Mouse (Mus musculus) ES-E14 (cell line): ENCODE data around the gene Slc39a11. TPM values are rescaled to one million over a fixed set of nuclear protein-coding genes. Genes with fewer than 3 reads are reported as not detected.

Source experiments
- DNase-seq: peaks from one replicate; pipeline ENCODE4 v3.0.0-alpha.2; 2013; ENCODE audit warnings: low read depth, low spot score
- H3K27ac ChIP-seq: 2 replicates; pipeline ENCODE4 v1.5.1; 2012; ENCODE audit warnings: low read depth, mild to moderate bottlenecking, low read length, moderate library complexity, mixed read lengths; ENCODE audit not compliant: poor library complexity, insufficient read depth, severe bottlenecking
- H3K36me3 ChIP-seq: 2 replicates; pipeline ENCODE4 v1.6.1; 2012; ENCODE audit warnings: mild to moderate bottlenecking, low read length, moderate library complexity, mixed read lengths; ENCODE audit not compliant: control insufficient read depth, poor library complexity, insufficient read depth, severe bottlenecking
- H3K4me1 ChIP-seq, 2 experiments: fragments of 150-350 bp in 1 of 2; sonication (generic) in 1 of 2; 2 replicates each; pipeline ENCODE4 v1.6.1; 2012; ENCODE audit warnings: low read length in 2 of 2, mild to moderate bottlenecking in 1 of 2, mixed read lengths in 1 of 2; ENCODE audit not compliant: control insufficient read depth in 2 of 2, insufficient read depth in 2 of 2, poor library complexity in 1 of 2
- H3K4me3 ChIP-seq, 2 experiments: fragments of 150-350 bp in 1 of 2; sonication (generic) in 1 of 2; 2 replicates each; pipeline ENCODE4 v1.5.1; 2012; ENCODE audit warnings: low read length in 2 of 2, low read depth in 1 of 2, mild to moderate bottlenecking in 1 of 2, mixed read lengths in 1 of 2; ENCODE audit not compliant: insufficient read depth in 1 of 2, poor library complexity in 1 of 2, severe bottlenecking in 1 of 2
- H3K9ac ChIP-seq: 2 replicates; pipeline ENCODE4 v1.6.1; 2012; ENCODE audit warnings: low read depth, mild to moderate bottlenecking, low read length, mixed read lengths; ENCODE audit not compliant: poor library complexity, insufficient read depth, severe bottlenecking
- H3K9me3 ChIP-seq: fragments of 150-350 bp; sonication (generic); 2 replicates; pipeline ENCODE4 v1.6.1; 2012; ENCODE audit warnings: low read depth, mild to moderate bottlenecking, low read length; ENCODE audit not compliant: control insufficient read depth, insufficient read depth
- CHD2 ChIP-seq: IDR thresholded peaks from 2 replicates; pipeline ENCODE4 v1.6.1; 2014; ENCODE audit warnings: mild to moderate bottlenecking, low read depth, low read length, inconsistent platforms
- HCFC1 ChIP-seq: IDR thresholded peaks from 2 replicates; pipeline ENCODE4 v1.6.1; 2012; ENCODE audit warnings: low read length, inconsistent platforms, borderline replicate concordance; ENCODE audit not compliant: insufficient read depth
- MAFK ChIP-seq: IDR thresholded peaks from 2 replicates; pipeline ENCODE4 v1.6.1; 2014; ENCODE audit warnings: mild to moderate bottlenecking, low read depth, low read length, inconsistent platforms; ENCODE audit not compliant: insufficient read depth
- ZC3H11A ChIP-seq: IDR thresholded peaks from 2 replicates; pipeline ENCODE4 v1.6.1; 2012; ENCODE audit warnings: low read depth, mild to moderate bottlenecking, inconsistent platforms, low read length, borderline replicate concordance
- ZNF384 ChIP-seq: IDR thresholded peaks from 2 replicates; pipeline ENCODE4 v1.6.1; 2012; ENCODE audit warnings: low read depth, low read length, inconsistent platforms
- in situ Hi-C, 2 experiments: fragments of 600-800 bp; cut with MboI; formaldehyde crosslinking; loops; one replicate each; pipeline ENCODE4 v1.15.1; 2025; ENCODE audit warnings: low sequenced_read_pairs in 2 of 2, inconsistent platforms in 1 of 2; ENCODE audit not compliant: unreplicated experiment in 2 of 2
- total RNA-seq: library from RNA; depleted of rRNA; stranded (reverse); fragments of 300-350 nt; gene quantifications from 2 replicates; pipeline ENCODE4 v1.2.3, GENCODE M21; 2012

Slc39a11 gene
- total RNA-seq, 1 experiment = 17.0 TPM

GRCm38 (mm10) chr11:113691851-113692250 lies 42.0 kb upstream of the Slc39a11 start:
- no peak for DNase-seq
- in situ Hi-C loops = no loop called here
- peaks cover 40% of the 10 kb centered on the region for H3K36me3 ChIP-seq
- no peak overlapping the region for H3K27ac ChIP-seq
- H3K4me1 ChIP-seq = peaks cover 2 to 4% of the 10 kb centered on the region in 2 experiments; a peak in 3 of 4 replicates
- no peaks in the 10 kb centered on the region for H3K9me3 ChIP-seq
- H3K9ac ChIP-seq = no peak overlapping the region
- H3K4me3 ChIP-seq = no peak overlapping the region
- no peak for TF ChIP-seq MAFK
- no peak for TF ChIP-seq HCFC1
- TF ChIP-seq ZNF384 = no peak
- no peak for TF ChIP-seq CHD2
- no peak for TF ChIP-seq ZC3H11A

DNA sequence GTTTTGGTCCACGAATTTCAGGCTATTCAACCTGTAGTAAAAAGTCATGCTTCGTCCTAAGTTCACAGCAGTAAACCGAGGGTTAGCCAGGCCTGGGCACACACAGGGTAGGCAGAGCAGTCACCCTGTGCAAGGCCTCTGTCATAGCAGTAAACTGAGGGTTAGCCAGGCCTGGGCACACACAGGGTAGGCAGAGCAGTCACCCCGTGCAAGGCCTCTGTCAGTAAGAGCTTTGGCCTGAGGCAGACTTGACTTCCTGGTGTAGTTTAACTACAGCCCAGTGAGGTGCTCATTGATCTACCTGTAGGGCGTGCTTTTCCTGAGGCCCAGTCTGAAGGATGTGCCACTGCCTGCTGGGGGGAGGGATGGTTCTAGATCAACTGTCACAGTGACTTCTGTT lies 41.4 kb upstream of the Slc39a11 start:
- no peak for DNase-seq
- peaks cover 38% of the 10 kb centered on the region for H3K36me3 ChIP-seq
- no peak overlapping the region for H3K27ac ChIP-seq
- no peak overlapping the region for H3K4me3 ChIP-seq
- in situ Hi-C loops = no loop called here
- peaks cover 2 to 5% of the 10 kb centered on the region in 2 experiments; a peak in 3 of 4 replicates for H3K4me1 ChIP-seq
- no peaks in the 10 kb centered on the region for H3K9me3 ChIP-seq
- no peak overlapping the region for H3K9ac ChIP-seq
- TF ChIP-seq CHD2 = no peak
- TF ChIP-seq ZC3H11A = no peak
- no peak for TF ChIP-seq ZNF384
- no peak for TF ChIP-seq HCFC1
- no peak for TF ChIP-seq MAFK

DNA sequence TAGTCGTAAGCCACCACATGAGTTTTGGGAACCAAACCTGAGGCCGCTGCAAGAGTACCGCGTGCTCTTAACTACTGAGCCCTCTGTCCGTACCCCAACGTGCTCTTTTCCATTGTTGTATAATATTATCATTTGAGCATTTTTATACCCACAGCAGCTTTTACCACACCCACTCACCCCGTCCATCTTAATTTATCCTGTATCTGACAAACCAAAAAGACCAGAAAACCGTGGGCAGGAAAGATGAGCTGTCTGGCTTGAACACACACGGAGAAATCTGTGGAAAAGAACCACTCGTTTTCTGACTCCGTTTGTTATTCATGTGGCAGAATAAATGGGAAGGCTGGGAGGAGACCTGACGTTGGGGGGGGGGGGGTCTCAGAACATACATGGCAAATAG lies 40.6 kb upstream of the Slc39a11 start:
- H3K36me3 ChIP-seq = peaks cover 36% of the 10 kb centered on the region
- H3K4me1 ChIP-seq = peaks cover 2 to 5% of the 10 kb centered on the region in 2 experiments; a peak in 3 of 4 replicates
- no peaks in the 10 kb centered on the region for H3K9me3 ChIP-seq
- H3K27ac ChIP-seq = no peak overlapping the region
- in situ Hi-C loops = no loop called here
- H3K9ac ChIP-seq = no peak overlapping the region
- no peak for TF ChIP-seq CHD2
- TF ChIP-seq ZNF384 = no peak
- H3K4me3 ChIP-seq = no peak overlapping the region
- DNase-seq = no peak

DNA sequence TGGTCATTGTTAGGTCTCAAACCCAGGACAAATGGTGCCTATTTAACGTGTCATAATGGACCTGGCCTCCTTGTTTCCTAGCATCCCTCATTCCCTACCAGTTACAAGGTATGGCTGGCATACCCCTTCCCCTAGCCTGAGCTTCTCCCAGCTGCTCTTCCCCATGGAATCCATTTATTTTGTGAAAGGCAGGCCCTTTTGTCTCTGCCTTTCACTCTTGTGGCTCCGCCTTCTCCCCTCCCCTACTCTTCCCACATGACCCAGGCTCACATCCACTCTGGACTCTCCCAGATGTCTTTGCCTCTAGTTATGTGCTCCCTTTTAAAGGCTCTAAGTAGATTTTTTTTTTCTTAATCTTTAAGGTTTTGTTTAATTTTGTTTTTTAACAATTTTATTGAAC lies 37.2 kb upstream of the Slc39a11 start:
- Histone ChIP-seq H3K36me3 (peaks cover 24% of the 10 kb centered on the region), H3K27ac (no peak overlapping the region), H3K9ac (no peak overlapping the region), H3K4me1 (peaks cover 2 to 5% of the 10 kb centered on the region in 2 experiments; a peak in 3 of 4 replicates), H3K9me3 (no peaks in the 10 kb centered on the region), H3K4me3 (no peak overlapping the region; a peak in 1 of 4 replicates)
- in situ Hi-C loops = no loop called here
- TF ChIP-seq CHD2 = no peak
- no peak for TF ChIP-seq MAFK
- TF ChIP-seq HCFC1 = no peak
- TF ChIP-seq ZC3H11A = no peak
- no peak for TF ChIP-seq ZNF384
- DNase-seq = peak; percentile 62

DNA sequence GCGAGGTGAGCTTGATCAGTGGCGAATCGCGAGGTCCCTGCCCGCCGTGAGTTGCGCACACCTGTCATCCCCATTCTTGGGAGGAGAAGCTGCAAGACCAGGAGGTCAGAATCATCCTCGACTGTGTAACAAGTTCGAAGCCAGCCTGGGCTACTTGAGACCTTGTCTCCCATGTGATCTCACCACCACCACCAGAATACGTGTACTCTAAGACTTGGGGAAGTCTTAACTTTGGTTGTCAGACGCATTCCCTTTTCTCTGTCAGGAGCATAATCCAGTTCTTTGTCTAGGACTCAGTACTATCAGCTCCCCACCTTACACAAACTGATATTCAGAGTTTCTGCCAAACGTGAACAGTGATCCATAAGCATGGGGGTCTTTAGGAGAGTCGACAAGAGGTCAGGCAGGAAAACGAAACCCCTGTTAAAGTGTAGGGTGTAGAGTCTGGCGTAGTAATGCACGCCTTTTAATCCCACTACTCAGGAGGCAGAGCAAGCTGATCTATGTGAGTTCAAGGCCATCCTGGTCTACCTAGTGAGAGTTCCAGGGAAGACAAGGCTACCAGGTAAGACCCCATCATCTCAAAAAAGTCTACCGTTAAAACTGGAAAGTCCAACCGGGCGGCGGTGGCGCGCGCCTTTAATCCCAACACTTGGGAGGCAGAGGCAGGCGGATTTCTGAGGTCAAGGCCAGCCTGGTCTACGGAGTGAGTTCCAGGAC lies 35.0 kb upstream of the Slc39a11 start:
- peak overlapping the region; percentile 11; the same call in 1 of the 2 replicates for H3K27ac ChIP-seq
- DNase-seq = no peak
- TF ChIP-seq CHD2 (no peak), ZC3H11A (no peak), HCFC1 (no peak), ZNF384 (no peak)
- H3K36me3 ChIP-seq = peaks cover 21% of the 10 kb centered on the region
- peak overlapping the region; percentile 74 for H3K9ac ChIP-seq
- in situ Hi-C loops = no loop called here
- H3K4me1 ChIP-seq = peaks cover 4 to 8% of the 10 kb centered on the region in 2 experiments; a peak in 3 of 4 replicates
- peak overlapping the region; percentile 87 to 95 for H3K4me3 ChIP-seq
- H3K9me3 ChIP-seq = no peaks in the 10 kb centered on the region
